Mouse (Mus musculus) layer of hippocampus, adult 6 months (tissue): ENCODE results near the gene Gm20916. TPM values are rescaled to one million over a fixed set of nuclear protein-coding genes. Genes with fewer than 3 reads are reported as not detected.

ENCODE experiments used
- long read RNA-seq, 2 experiments: library from polyadenylated mRNA; unstranded; transcript quantifications; one replicate each; pipeline ENCODE4 v2.0.0; 2019 to 2020
- polyA plus RNA-seq: library from polyadenylated mRNA; unstranded; fragments of <200 nt; fragmentation: Nextera tagmentation; gene quantifications from 2 replicates; pipeline ENCODE4 v1.2.3, GENCODE M21; 2021

Gm20916 gene
- not detected in 2 replicates for polyA plus RNA-seq
- long read RNA-seq, experiment 1, result 0 reads
- long read RNA-seq, experiment 2, result 0 reads

DNA sequence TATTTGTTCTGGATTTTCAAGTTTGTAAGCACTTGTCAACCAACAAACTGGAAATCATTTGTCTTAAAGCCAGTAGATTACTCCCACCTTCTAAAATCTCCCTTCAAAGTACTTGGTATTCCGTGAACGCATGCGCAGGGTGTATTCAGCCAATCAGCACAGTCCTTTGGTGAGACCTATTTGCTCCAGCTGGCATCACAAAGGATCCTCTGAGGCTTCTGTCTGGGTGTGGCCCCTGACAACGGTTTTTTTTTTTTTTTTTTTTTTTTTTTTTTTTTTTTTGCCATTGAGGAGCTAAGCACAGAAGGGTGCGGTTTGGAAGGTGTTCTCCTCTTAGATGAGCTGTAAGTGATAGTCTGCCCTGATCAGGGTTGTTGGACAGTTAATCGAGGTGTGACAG, at the start of gene Gm20916:
Gene Gm20916, plus strand, starts transcription at position 301 of the 400 bp plus-strand sequence.

Other genes with a start within 250 kb of the Gm20916 start
- not detected in 2 replicates for gene Gm20917, start 168.4 kb upstream of the Gm20916 start, polyA plus RNA-seq